Mouse (Mus musculus) embryo, embryonic 10 days (tissue): ENCODE data around the gene Paox.
"Not testable (repeated sequence)": the region's sequence is repeated elsewhere in the genome, so short reads cannot be mapped to it uniquely, and the experiment has no call there.

Experiments used
- DNase-seq: peaks from one replicate; pipeline ENCODE4 v3.0.0-alpha.2; 2015; ENCODE audit warnings: low spot score

Paox gene

GRCm38 (mm10) chr7:140120484-140120883 lies 4.9 kb downstream of the Paox start:
- DNase-seq = no peak

GRCm38 (mm10) chr7:140121338-140121910 lies 5.8 kb downstream of the Paox start:
- DNase-seq = no peak

- no peak for DNase-seq
Observed at GRCm38 (mm10) chr7:140122765-140123164, 7.2 kb downstream of the Paox start.

GRCm38 (mm10) chr7:140124382-140124781 lies 8.8 kb downstream of the Paox start:
- no peak for DNase-seq

GRCm38 (mm10) chr7:140125278-140126021 lies 9.9 kb downstream of the Paox start:
- peak; percentile 90 for DNase-seq

- DNase-seq = no peak
Observed at GRCm38 (mm10) chr7:140126022-140126350, 10.4 kb downstream of the Paox start.

GRCm38 (mm10) chr7:140126934-140127333 lies 11.3 kb downstream of the Paox start:
- DNase-seq = no peak

GRCm38 (mm10) chr7:140127911-140128310 lies 12.3 kb downstream of the Paox start:
- no peak for DNase-seq

GRCm38 (mm10) chr7:140132184-140132583 lies 16.6 kb downstream of the Paox start:
- not testable (repeated sequence) for DNase-seq

- not testable (repeated sequence) for DNase-seq
Observed at GRCm38 (mm10) chr7:140134033-140134432, 18.4 kb downstream of the Paox start.

GRCm38 (mm10) chr7:140135106-140135770 lies 19.6 kb downstream of the Paox start:
- no peak for DNase-seq

GRCm38 (mm10) chr7:140137135-140138020 lies 21.8 kb downstream of the Paox start, which contains the start of gene Mtg1:
Mtg1 (plus strand) TSS chr7:140137564.
- DNase-seq = peak; percentile 96

GRCm38 (mm10) chr7:140138021-140138310 lies 22.4 kb downstream of the Paox start:
- no peak for DNase-seq

GRCm38 (mm10) chr7:140141350-140141749 lies 25.8 kb downstream of the Paox start:
- peak; percentile 84 for DNase-seq

- no peak for DNase-seq
Observed at GRCm38 (mm10) chr7:140144550-140144949, 29.0 kb downstream of the Paox start.

GRCm38 (mm10) chr7:140153383-140153782 lies 37.8 kb downstream of the Paox start:
- peak; percentile 34 for DNase-seq

- no peak for DNase-seq
Observed at GRCm38 (mm10) chr7:140153829-140154217, 38.2 kb downstream of the Paox start.

- DNase-seq = peak; percentile 10
Observed at GRCm38 (mm10) chr7:140154218-140154927, 38.8 kb downstream of the Paox start, which contains the start of gene Sprn. Sprn (minus strand) TSS chr7:140154877.

GRCm38 (mm10) chr7:140160363-140160762 lies 44.8 kb downstream of the Paox start:
- DNase-seq = no peak

- no peak for DNase-seq
Observed at GRCm38 (mm10) chr7:140164664-140165063, 49.1 kb downstream of the Paox start, which contains the start of gene Olfr522. Olfr522 (minus strand) TSS chr7:140164764.

GRCm38 (mm10) chr7:140167950-140168349 lies 52.4 kb downstream of the Paox start:
- no peak for DNase-seq

GRCm38 (mm10) chr7:140169386-140169785 lies 53.8 kb downstream of the Paox start:
- no peak for DNase-seq
